Mouse (Mus musculus): ENCODE measurements around the gene Ugt1a6b. TPM values are rescaled to one million over a fixed set of nuclear protein-coding genes. Genes with fewer than 3 reads are reported as not detected.

Gene Ugt1a6b
- polyA plus RNA-seq, 1 experiment from 2014 or later = 0.13 TPM

GRCm38 (mm10) chr1:88213766-88214461, 110.9 kb downstream of the Ugt1a6b start:
- no peaks in the 10 kb centered on the region for H3K27me3 ChIP-seq (ENCODE audit: control insufficient read depth, insufficient read depth, low read length)
- no peak overlapping the region for H3K27ac ChIP-seq (replicated peaks; ENCODE audit: low read depth, low read length)
- no peak overlapping the region for H3K4me3 ChIP-seq (replicated peaks; ENCODE audit: low read depth, low read length)
- no peak overlapping the region for H3K4me2 ChIP-seq (ENCODE audit: low read length)
- H3K4me1 ChIP-seq (ENCODE audit: control insufficient read depth, insufficient read depth, low read length) = no peaks in the 10 kb centered on the region
- peaks cover 62% of the 10 kb centered on the region for H3K9me3 ChIP-seq (ENCODE audit: control insufficient read depth, low read length)
- no peaks in the 10 kb centered on the region for H3K36me3 ChIP-seq (ENCODE audit: control insufficient read depth, insufficient read depth, low read length)
- ATAC-seq (ENCODE audit: low FRiP score, low TSS enrichment) (peak; percentile 15), DNase-seq (peak; percentile 1)
- 83% methylated on average over 2 of the region's 2 CpGs for WGBS
- no peak overlapping the region for H3K9ac ChIP-seq (replicated peaks; ENCODE audit: low read length)

GRCm38 (mm10) chr1:88214462-88214952, 111.5 kb downstream of the Ugt1a6b start:
- Histone ChIP-seq H3K9ac (replicated peaks; ENCODE audit: low read length) (no peak overlapping the region), H3K36me3 (ENCODE audit: control insufficient read depth, insufficient read depth, low read length) (no peaks in the 10 kb centered on the region), H3K27ac (replicated peaks; ENCODE audit: low read depth, low read length) (no peak overlapping the region), H3K27me3 (ENCODE audit: control insufficient read depth, insufficient read depth, low read length) (no peaks in the 10 kb centered on the region), H3K9me3 (ENCODE audit: control insufficient read depth, low read length) (peaks cover 62% of the 10 kb centered on the region), H3K4me2 (ENCODE audit: low read length) (no peak overlapping the region), H3K4me3 (replicated peaks; ENCODE audit: low read depth, low read length) (no peak overlapping the region), H3K4me1 (ENCODE audit: control insufficient read depth, insufficient read depth, low read length) (no peaks in the 10 kb centered on the region)
- ATAC-seq (ENCODE audit: low FRiP score, low TSS enrichment) (0 out of 2 replicates have a peak, but pooled peaks have one; percentile 7), DNase-seq (peak; percentile 0)
- WGBS = 80% methylated on average over 2 of the region's 2 CpGs

- ATAC-seq (ENCODE audit: low FRiP score, low TSS enrichment) = no peak
These were observed 112.7 kb downstream of the Ugt1a6b start for GRCm38 (mm10) chr1:88215466-88216380.

GRCm38 (mm10) chr1:88216551-88216950, 113.5 kb downstream of the Ugt1a6b start:
- H3K4me2 ChIP-seq (ENCODE audit: low read length) = no peak overlapping the region
- no peaks in the 10 kb centered on the region for H3K36me3 ChIP-seq (ENCODE audit: control insufficient read depth, insufficient read depth, low read length)
- no peak overlapping the region for H3K4me3 ChIP-seq (replicated peaks; ENCODE audit: low read depth, low read length)
- H3K4me1 ChIP-seq (ENCODE audit: control insufficient read depth, insufficient read depth, low read length) = no peaks in the 10 kb centered on the region
- ATAC-seq (ENCODE audit: low FRiP score, low TSS enrichment) (no peak), DNase-seq (no peak)
- peaks cover 58% of the 10 kb centered on the region for H3K9me3 ChIP-seq (ENCODE audit: control insufficient read depth, low read length)
- H3K27me3 ChIP-seq (ENCODE audit: control insufficient read depth, insufficient read depth, low read length) = no peaks in the 10 kb centered on the region
- H3K9ac ChIP-seq (replicated peaks; ENCODE audit: low read length) = no peak overlapping the region
- no peak overlapping the region for H3K27ac ChIP-seq (replicated peaks; ENCODE audit: low read depth, low read length)
- 58% methylated on average over 2 of the region's 2 CpGs for WGBS

More at GRCm38 (mm10) chr1:88215466-88216380, 112.7 kb downstream of the Ugt1a6b start:
- DNase-seq = peak; percentile 7
- H3K9ac ChIP-seq (replicated peaks; ENCODE audit: low read length) = no peak overlapping the region
- no peaks in the 10 kb centered on the region for H3K27me3 ChIP-seq (ENCODE audit: control insufficient read depth, insufficient read depth, low read length)
- no peak overlapping the region for H3K27ac ChIP-seq (replicated peaks; ENCODE audit: low read depth, low read length)
- H3K4me1 ChIP-seq (ENCODE audit: control insufficient read depth, insufficient read depth, low read length) = no peaks in the 10 kb centered on the region
- 70% methylated on average over 10 of the region's 10 CpGs for WGBS
- peaks cover 62% of the 10 kb centered on the region for H3K9me3 ChIP-seq (ENCODE audit: control insufficient read depth, low read length)
- H3K36me3 ChIP-seq (ENCODE audit: control insufficient read depth, insufficient read depth, low read length) = no peaks in the 10 kb centered on the region
- H3K4me2 ChIP-seq (ENCODE audit: low read length) = no peak overlapping the region
- H3K4me3 ChIP-seq (replicated peaks; ENCODE audit: low read depth, low read length) = no peak overlapping the region

GRCm38 (mm10) chr1:88217144-88217543, 114.1 kb downstream of the Ugt1a6b start:
- Histone ChIP-seq H3K9ac (replicated peaks; ENCODE audit: low read length) (no peak overlapping the region), H3K9me3 (ENCODE audit: control insufficient read depth, low read length) (peaks cover 56% of the 10 kb centered on the region), H3K4me2 (ENCODE audit: low read length) (no peak overlapping the region), H3K27me3 (ENCODE audit: control insufficient read depth, insufficient read depth, low read length) (no peaks in the 10 kb centered on the region), H3K36me3 (ENCODE audit: control insufficient read depth, insufficient read depth, low read length) (no peaks in the 10 kb centered on the region), H3K27ac (replicated peaks; ENCODE audit: low read depth, low read length) (no peak overlapping the region), H3K4me1 (ENCODE audit: control insufficient read depth, insufficient read depth, low read length) (no peaks in the 10 kb centered on the region), H3K4me3 (replicated peaks; ENCODE audit: low read depth, low read length) (no peak overlapping the region)
- no peak for ATAC-seq (ENCODE audit: low FRiP score, low TSS enrichment)
- peak; percentile 1 for DNase-seq
- WGBS = 60% methylated on average over 2 of the region's 2 CpGs

- ATAC-seq (ENCODE audit: low FRiP score, low TSS enrichment) (no peak), DNase-seq (peak; percentile 5)
- 42% methylated on average over 3 of the region's 3 CpGs for WGBS
- no peak overlapping the region for H3K27ac ChIP-seq (replicated peaks; ENCODE audit: low read depth, low read length)
- no peaks in the 10 kb centered on the region for H3K27me3 ChIP-seq (ENCODE audit: control insufficient read depth, insufficient read depth, low read length)
- no peak overlapping the region for H3K9ac ChIP-seq (replicated peaks; ENCODE audit: low read length)
- H3K4me1 ChIP-seq (ENCODE audit: control insufficient read depth, insufficient read depth, low read length) = no peaks in the 10 kb centered on the region
- no peaks in the 10 kb centered on the region for H3K36me3 ChIP-seq (ENCODE audit: control insufficient read depth, insufficient read depth, low read length)
- no peak overlapping the region for H3K4me3 ChIP-seq (replicated peaks; ENCODE audit: low read depth, low read length)
- H3K4me2 ChIP-seq (ENCODE audit: low read length) = no peak overlapping the region
- H3K9me3 ChIP-seq (ENCODE audit: control insufficient read depth, low read length) = peaks cover 54% of the 10 kb centered on the region
These were observed 114.5 kb downstream of the Ugt1a6b start for GRCm38 (mm10) chr1:88217576-88217975.

GRCm38 (mm10) chr1:88218051-88218450, 115.0 kb downstream of the Ugt1a6b start:
- DNase-seq = peak; percentile 1
- Histone ChIP-seq H3K9me3 (ENCODE audit: control insufficient read depth, low read length) (peaks cover 51% of the 10 kb centered on the region), H3K4me2 (ENCODE audit: low read length) (no peak overlapping the region), H3K9ac (replicated peaks; ENCODE audit: low read length) (no peak overlapping the region), H3K27ac (replicated peaks; ENCODE audit: low read depth, low read length) (no peak overlapping the region), H3K4me3 (replicated peaks; ENCODE audit: low read depth, low read length) (no peak overlapping the region), H3K36me3 (ENCODE audit: control insufficient read depth, insufficient read depth, low read length) (no peaks in the 10 kb centered on the region), H3K27me3 (ENCODE audit: control insufficient read depth, insufficient read depth, low read length) (no peaks in the 10 kb centered on the region), H3K4me1 (ENCODE audit: control insufficient read depth, insufficient read depth, low read length) (no peaks in the 10 kb centered on the region)
- 75% methylated on average over 9 of the region's 9 CpGs for WGBS
- no peak for ATAC-seq (ENCODE audit: low FRiP score, low TSS enrichment)

- Histone ChIP-seq H3K4me2 (ENCODE audit: low read length) (no peak overlapping the region), H3K27me3 (ENCODE audit: control insufficient read depth, insufficient read depth, low read length) (no peaks in the 10 kb centered on the region), H3K27ac (replicated peaks; ENCODE audit: low read depth, low read length) (no peak overlapping the region), H3K4me3 (replicated peaks; ENCODE audit: low read depth, low read length) (no peak overlapping the region), H3K4me1 (ENCODE audit: control insufficient read depth, insufficient read depth, low read length) (no peaks in the 10 kb centered on the region), H3K9me3 (ENCODE audit: control insufficient read depth, low read length) (peaks cover 46% of the 10 kb centered on the region), H3K36me3 (ENCODE audit: control insufficient read depth, insufficient read depth, low read length) (no peaks in the 10 kb centered on the region), H3K9ac (replicated peaks; ENCODE audit: low read length) (no peak overlapping the region)
- 48% methylated on average over 4 of the region's 4 CpGs for WGBS
- DNase-seq (no peak), ATAC-seq (ENCODE audit: low FRiP score, low TSS enrichment) (no peak)
These were observed 115.5 kb downstream of the Ugt1a6b start for GRCm38 (mm10) chr1:88218591-88218990.
